Mouse (Mus musculus) kidney, postnatal 25 days (tissue): ENCODE data around the gene Spem2.
"Not testable (repeated sequence)": the region's sequence is repeated elsewhere in the genome, so short reads cannot be mapped to it uniquely, and the experiment has no call there.

Experiments
- DNase-seq, 2 experiments: peaks; one replicate each; pipeline ENCODE4 v3.0.0; 2021; ENCODE audit warnings: mixed read lengths in 2 of 2

Spem2 gene

GRCm38 (mm10) chr11:69818365-69818764 is at the start of gene Spem2:
Gene Spem2, minus strand, starts transcription at chr11:69818465.
- DNase-seq = no peak

GRCm38 (mm10) chr11:69867335-69867734 is 49.1 kb upstream of the Spem2 start:
- no peak for DNase-seq

- DNase-seq = no peak
Observed at GRCm38 (mm10) chr11:69865561-69865960, 47.3 kb upstream of the Spem2 start.

GRCm38 (mm10) chr11:69864138-69864860 is 46.0 kb upstream of the Spem2 start:
- DNase-seq = no peak

- DNase-seq = not testable (repeated sequence)
Observed at GRCm38 (mm10) chr11:69863729-69864128, 45.5 kb upstream of the Spem2 start.

GRCm38 (mm10) chr11:69858113-69858998 is 40.1 kb upstream of the Spem2 start, which contains the start of gene Tnk1:
Gene Tnk1, minus strand, starts transcription at chr11:69858730.
- DNase-seq = peak; percentile 68 to 84

GRCm38 (mm10) chr11:69855347-69855746 is 37.1 kb upstream of the Spem2 start:
- DNase-seq = peak; percentile 52 to 60

GRCm38 (mm10) chr11:69854680-69855079 is 36.4 kb upstream of the Spem2 start:
- DNase-seq = no peak

GRCm38 (mm10) chr11:69853994-69854393 is 35.7 kb upstream of the Spem2 start:
- peak; percentile 66 to 68 for DNase-seq

GRCm38 (mm10) chr11:69850754-69851153 is 32.5 kb upstream of the Spem2 start:
- no peak for DNase-seq

- DNase-seq = no peak
Observed at GRCm38 (mm10) chr11:69849884-69850283, 31.6 kb upstream of the Spem2 start.

GRCm38 (mm10) chr11:69849128-69849527 is 30.9 kb upstream of the Spem2 start:
- DNase-seq = no peak

GRCm38 (mm10) chr11:69848021-69848420 is 29.8 kb upstream of the Spem2 start:
- no peak for DNase-seq

GRCm38 (mm10) chr11:69846738-69847688 is 28.7 kb upstream of the Spem2 start:
- DNase-seq = no peak

- peak; percentile 95 to 97 for DNase-seq
Observed at GRCm38 (mm10) chr11:69846198-69846680, 28.0 kb upstream of the Spem2 start, which contains the start of gene Plscr3. Gene Plscr3, plus strand, starts transcription at chr11:69846376.

GRCm38 (mm10) chr11:69838714-69839104 is 20.4 kb upstream of the Spem2 start:
- DNase-seq = peak in 1 of 2 experiments; percentile 60

- DNase-seq = peak; percentile 98
Observed at GRCm38 (mm10) chr11:69837952-69838713, 19.9 kb upstream of the Spem2 start, which contains the start of gene Tmem256. Gene Tmem256, plus strand, starts transcription at chr11:69838514.

- DNase-seq = no peak
Observed at GRCm38 (mm10) chr11:69837604-69837951, 19.3 kb upstream of the Spem2 start, which contains the start of gene Nlgn2. Gene Nlgn2, minus strand, starts transcription at chr11:69837784.

GRCm38 (mm10) chr11:69836703-69837576 is 18.7 kb upstream of the Spem2 start:
- DNase-seq = peak; percentile 17 to 55

GRCm38 (mm10) chr11:69835966-69836335 is 17.7 kb upstream of the Spem2 start:
- no peak for DNase-seq
